Mouse (Mus musculus) layer of hippocampus, adult 9-11 months (tissue): ENCODE data around the gene Tac4.

Experiments
- DNase-seq: peaks from one replicate; pipeline ENCODE4 v3.0.0; 2022

Gene Tac4

GRCm38 (mm10) chr11:95318116-95318515, 56.8 kb downstream of the Tac4 start:
- DNase-seq = no peak
